Mouse (Mus musculus) MEL (cell line): ENCODE results near the gene P2rx1. TPM values are rescaled to one million over a fixed set of nuclear protein-coding genes. Genes with fewer than 3 reads are reported as not detected.

Experiments
- DNase-seq: peaks from one replicate; pipeline ENCODE4 v3.0.0; 2011; ENCODE audit warnings: low read depth, low spot score
- H3K27ac ChIP-seq: 2 replicates; pipeline ENCODE4 v1.5.1; 2012; ENCODE audit warnings: low read depth, mild to moderate bottlenecking, control low read depth, low read length, moderate library complexity; ENCODE audit not compliant: control insufficient read depth
- H3K27me3 ChIP-seq, 2 experiments: fragments of 150-350 bp in 1 of 2; sonication (generic) in 1 of 2; 2 replicates each; pipeline ENCODE4 v1.6.1; 2012; ENCODE audit warnings: low read length in 2 of 2, mild to moderate bottlenecking in 2 of 2, improper control_type of control experiment in 1 of 2, moderate library complexity in 1 of 2; ENCODE audit not compliant: insufficient read depth in 2 of 2, control insufficient read depth in 1 of 2
- H3K36me3 ChIP-seq, 2 experiments: 2 replicates each; pipeline ENCODE4 v1.6.1; 2012 to 2014; ENCODE audit warnings: low read length in 2 of 2, improper control_type of control experiment in 1 of 2, inconsistent platforms in 1 of 2, mild to moderate bottlenecking in 1 of 2; ENCODE audit not compliant: insufficient read depth in 2 of 2, control insufficient read depth in 1 of 2
- H3K4me1 ChIP-seq, 2 experiments: fragments of 150-350 bp in 1 of 2; sonication (generic) in 1 of 2; 2 replicates each; pipeline ENCODE4 v1.6.1; 2012; ENCODE audit warnings: low read length in 2 of 2, improper control_type of control experiment in 1 of 2, mild to moderate bottlenecking in 1 of 2; ENCODE audit not compliant: insufficient read depth in 2 of 2, control insufficient read depth in 1 of 2
- H3K4me3 ChIP-seq, 2 experiments: fragments of 150-350 bp in 1 of 2; sonication (generic) in 1 of 2; 2 replicates each; pipeline ENCODE4 v1.5.1; 2012; ENCODE audit warnings: low read depth in 2 of 2, low read length in 2 of 2, mild to moderate bottlenecking in 2 of 2, moderate library complexity in 2 of 2, control low read depth in 1 of 2, improper control_type of control experiment in 1 of 2; ENCODE audit not compliant: control insufficient read depth in 1 of 2, insufficient read depth in 1 of 2
- H3K79me2 ChIP-seq: 2 replicates; pipeline ENCODE4 v1.6.1; 2012; ENCODE audit warnings: mild to moderate bottlenecking, low read length, moderate library complexity; ENCODE audit not compliant: control insufficient read depth, poor library complexity, insufficient read depth
- H3K9ac ChIP-seq: 2 replicates; pipeline ENCODE4 v1.6.1; 2012; ENCODE audit warnings: low read depth, mild to moderate bottlenecking, control low read depth, low read length, moderate library complexity; ENCODE audit not compliant: control insufficient read depth, poor library complexity, severe bottlenecking
- H3K9me3 ChIP-seq: fragments of 150-350 bp; sonication (generic); replicated peaks from 2 replicates; pipeline ENCODE4 v1.6.1; 2012; ENCODE audit warnings: mild to moderate bottlenecking, low read length, improper control_type of control experiment, moderate library complexity; ENCODE audit not compliant: insufficient read depth
- CHD1 ChIP-seq: IDR thresholded peaks from 2 replicates; pipeline ENCODE4 v1.6.1; 2012; ENCODE audit warnings: low read depth, mild to moderate bottlenecking, inconsistent platforms, low read length, improper control_type of control experiment
- CHD2 ChIP-seq: IDR thresholded peaks from 2 replicates; pipeline ENCODE4 v1.6.1; 2011; ENCODE audit warnings: low read length, improper control_type of control experiment
- CTCF ChIP-seq, 3 experiments: IDR thresholded peaks in 2 of 3; conservative IDR thresholded peaks in 1 of 3; 2 replicates each; pipeline ENCODE4 v1.5.1; 2011 to 2012; ENCODE audit warnings: low read length in 3 of 3, low read depth in 2 of 3, mild to moderate bottlenecking in 2 of 3, improper control_type of control experiment in 1 of 3, inconsistent platforms in 1 of 3, mixed read lengths in 1 of 3, moderate library complexity in 1 of 3; ENCODE audit not compliant: control insufficient read depth in 1 of 3, insufficient read depth in 1 of 3, poor library complexity in 1 of 3, severe bottlenecking in 1 of 3
- E2F4 ChIP-seq: IDR thresholded peaks from 2 replicates; pipeline ENCODE4 v1.6.1; 2011; ENCODE audit warnings: low read depth, low read length, improper control_type of control experiment, borderline replicate concordance
- ELF1 ChIP-seq: IDR thresholded peaks from 2 replicates; pipeline ENCODE4 v1.6.1; 2014; ENCODE audit warnings: low read depth, mild to moderate bottlenecking, inconsistent platforms, low read length, improper control_type of control experiment, moderate library complexity
- ETS1 ChIP-seq: IDR thresholded peaks from 2 replicates; pipeline ENCODE4 v1.6.1; 2012; ENCODE audit warnings: low read depth, mild to moderate bottlenecking, inconsistent platforms, low read length, improper control_type of control experiment, moderate library complexity
- GABPA ChIP-seq: IDR thresholded peaks from 2 replicates; pipeline ENCODE4 v1.6.1; 2012; ENCODE audit warnings: low read depth, mild to moderate bottlenecking, inconsistent platforms, low read length, improper control_type of control experiment, moderate library complexity
- GATA1 ChIP-seq: IDR thresholded peaks from 2 replicates; pipeline ENCODE4 v1.6.1; 2011; ENCODE audit warnings: low read depth, low read length, improper control_type of control experiment
- HCFC1 ChIP-seq: IDR thresholded peaks from 2 replicates; pipeline ENCODE4 v1.6.1; 2012; ENCODE audit warnings: low read depth, mild to moderate bottlenecking, inconsistent platforms, low read length, improper control_type of control experiment, moderate library complexity
- JUND ChIP-seq: IDR thresholded peaks from 2 replicates; pipeline ENCODE4 v1.6.1; 2011; ENCODE audit warnings: low read depth, mild to moderate bottlenecking, improper control_type of control experiment, low read length
- KAT2A ChIP-seq: conservative IDR thresholded peaks from 2 replicates; pipeline ENCODE4 v1.6.1; 2012; ENCODE audit warnings: low read depth, low read length, improper control_type of control experiment, inconsistent platforms
- MAFK ChIP-seq: IDR thresholded peaks from 2 replicates; pipeline ENCODE4 v1.6.1; 2011; ENCODE audit warnings: low read depth, mild to moderate bottlenecking, low read length, improper control_type of control experiment, borderline replicate concordance
- MAX ChIP-seq: IDR thresholded peaks from 2 replicates; pipeline ENCODE4 v1.6.1; 2011; ENCODE audit warnings: low read length, improper control_type of control experiment
- MEF2A ChIP-seq: IDR thresholded peaks from 2 replicates; pipeline ENCODE4 v1.6.1; 2014; ENCODE audit warnings: low read depth, mild to moderate bottlenecking, inconsistent platforms, low read length, improper control_type of control experiment; ENCODE audit not compliant: poor library complexity, insufficient replicate concordance, severe bottlenecking; ENCODE audit errors: extremely low read depth
- MYB ChIP-seq: IDR thresholded peaks from 2 replicates; pipeline ENCODE4 v1.6.1; 2011; ENCODE audit warnings: mild to moderate bottlenecking, low read depth, low read length, improper control_type of control experiment
- MYC ChIP-seq: IDR thresholded peaks from 2 replicates; pipeline ENCODE4 v1.6.1; 2011; ENCODE audit warnings: low read depth, mild to moderate bottlenecking, low read length, improper control_type of control experiment, moderate library complexity
- NELFE ChIP-seq: IDR thresholded peaks from 2 replicates; pipeline ENCODE4 v1.6.1; 2011; ENCODE audit warnings: low read depth, low read length, improper control_type of control experiment
- POLR2A ChIP-seq, 2 experiments: IDR thresholded peaks; 2 replicates each; pipeline ENCODE4 v1.6.1; 2011 to 2012; ENCODE audit warnings: low read length in 2 of 2, mild to moderate bottlenecking in 2 of 2, control low read depth in 1 of 2, improper control_type of control experiment in 1 of 2, low read depth in 1 of 2, moderate library complexity in 1 of 2; ENCODE audit not compliant: control insufficient read depth in 1 of 2, insufficient read depth in 1 of 2, poor library complexity in 1 of 2
- POLR2AphosphoS2 ChIP-seq: IDR thresholded peaks from 2 replicates; pipeline ENCODE4 v1.6.1; 2011; ENCODE audit warnings: low read length, improper control_type of control experiment
- RAD21 ChIP-seq: IDR thresholded peaks from 2 replicates; pipeline ENCODE4 v1.6.1; 2011; ENCODE audit warnings: mild to moderate bottlenecking, low read depth, low read length, improper control_type of control experiment
- SIN3A ChIP-seq: IDR thresholded peaks from 2 replicates; pipeline ENCODE4 v1.6.1; 2012; ENCODE audit warnings: low read length, improper control_type of control experiment, inconsistent platforms
- SMC3 ChIP-seq: IDR thresholded peaks from 2 replicates; pipeline ENCODE4 v1.6.1; 2011; ENCODE audit warnings: low read depth, low read length, improper control_type of control experiment
- TBP ChIP-seq: IDR thresholded peaks from 2 replicates; pipeline ENCODE4 v1.8.0; 2011; ENCODE audit warnings: low read depth, low read length, improper control_type of control experiment
- UBTF ChIP-seq: IDR thresholded peaks from 2 replicates; pipeline ENCODE4 v1.6.1; 2012; ENCODE audit warnings: low read depth, mild to moderate bottlenecking, inconsistent platforms, low read length, improper control_type of control experiment, moderate library complexity, borderline replicate concordance; ENCODE audit not compliant: insufficient read depth
- ZC3H11A ChIP-seq: IDR thresholded peaks from 2 replicates; pipeline ENCODE4 v1.6.1; 2012; ENCODE audit warnings: low read depth, mild to moderate bottlenecking, inconsistent platforms, low read length, improper control_type of control experiment
- ZKSCAN1 ChIP-seq: IDR thresholded peaks from 2 replicates; pipeline ENCODE4 v1.6.1; 2012; ENCODE audit warnings: low read depth, mild to moderate bottlenecking, inconsistent platforms, low read length, improper control_type of control experiment, moderate library complexity
- ZMIZ1 ChIP-seq: IDR thresholded peaks from 2 replicates; pipeline ENCODE4 v1.6.1; 2012; ENCODE audit warnings: low read depth, mild to moderate bottlenecking, inconsistent platforms, low read length, improper control_type of control experiment, moderate library complexity
- ZNF384 ChIP-seq: IDR thresholded peaks from 2 replicates; pipeline ENCODE4 v1.6.1; 2012; ENCODE audit warnings: low read depth, mild to moderate bottlenecking, inconsistent platforms, low read length, improper control_type of control experiment
- polyA plus RNA-seq, 2 experiments: library from polyadenylated mRNA; stranded (reverse) in 1 of 2; unstranded in 1 of 2; fragments of >175 nt in 1 of 2; fragments of >200 nt in 1 of 2; gene quantifications; 2 replicates each; pipeline versions ENCODE4 v1.2.1 to v1.2.4; 2012; ENCODE audit warnings: low replicate concordance in 2 of 2, low read depth in 1 of 2; ENCODE audit not compliant: insufficient read length in 2 of 2, insufficient read depth in 1 of 2, missing spikeins in 1 of 2
- total RNA-seq: library from RNA; depleted of rRNA; stranded (reverse); fragments of 300-350 nt; gene quantifications from 2 replicates; pipeline ENCODE4 v1.2.3, GENCODE M21; 2012

Gene P2rx1
- total and polyA plus RNA-seq, 3 experiments: 3.0 to 8.1 TPM; not detected in 1

DNA sequence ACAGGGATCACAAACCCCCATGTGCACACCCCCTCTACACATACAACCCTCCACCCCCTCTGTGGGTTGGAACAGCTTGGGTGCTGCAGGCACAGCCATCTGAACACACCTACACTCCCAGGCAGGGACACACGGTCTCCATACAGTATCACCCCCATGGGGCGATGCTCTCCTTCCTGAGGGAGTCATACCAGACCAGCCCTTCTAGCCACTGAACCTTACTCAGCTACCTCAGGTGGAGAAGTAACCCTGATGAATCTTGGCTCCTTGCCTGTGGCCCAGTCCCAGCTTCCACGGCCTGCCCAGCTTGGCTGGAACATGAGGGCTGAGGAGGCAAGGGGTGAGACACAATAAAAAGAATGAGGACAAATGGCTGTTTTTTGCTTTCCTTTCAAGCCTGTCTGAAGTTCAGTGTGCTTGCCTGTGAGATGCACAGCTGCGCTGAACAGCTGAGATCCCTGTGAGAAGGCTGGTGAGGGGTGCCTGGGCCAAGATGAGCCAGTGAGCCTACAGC, 16.0 kb downstream of the P2rx1 start:
- H3K36me3 ChIP-seq: no peaks in the 10 kb centered on the region; a peak in 1 of 4 replicates
- no peak for DNase-seq
- H3K79me2 ChIP-seq: no peaks in the 10 kb centered on the region; the same call in 1 of the 2 replicates
- H3K27ac ChIP-seq: no peak overlapping the region
- H3K9ac ChIP-seq: no peak overlapping the region
- TF ChIP-seq MAX (no peak), ELF1 (no peak), CTCF (IDR thresholded peaks at IDR 0.05 in 2 of 3, conservative IDR thresholded peaks at IDR 0.05 in 1 of 3; ENCODE audit: control insufficient read depth in 1 of 3, insufficient read depth in 1 of 3, low read depth in 2 of 3, low read length in 3 of 3, poor library complexity in 1 of 3, severe bottlenecking in 1 of 3) (no peak), ZKSCAN1 (no peak), ETS1 (no peak), JUND (no peak), KAT2A (no peak), POLR2AphosphoS2 (no peak), GABPA (no peak), MAFK (no peak), E2F4 (no peak), ZMIZ1 (no peak), MEF2A (no peak), POLR2A (IDR thresholded peaks at IDR 0.05; ENCODE audit: control insufficient read depth in 1 of 2, insufficient read depth in 1 of 2, low read depth in 1 of 2, low read length in 2 of 2, poor library complexity in 1 of 2) (no peak), HCFC1 (no peak), MYC (no peak), SIN3A (no peak), SMC3 (no peak), UBTF (no peak), CHD2 (no peak)
- no peaks in the 10 kb centered on the region for H3K27me3 ChIP-seq
- H3K9me3 ChIP-seq: no peaks in the 10 kb centered on the region
- H3K4me1 ChIP-seq: peaks cover 2 to 5% of the 10 kb centered on the region in 2 experiments
- H3K4me3 ChIP-seq: no peak overlapping the region

- H3K36me3 ChIP-seq: no peaks in the 10 kb centered on the region; a peak in 1 of 4 replicates
- H3K4me3 ChIP-seq: no peak overlapping the region
- DNase-seq: no peak
- no peaks in the 10 kb centered on the region; the same call in 1 of the 2 replicates for H3K79me2 ChIP-seq
- peaks cover 2 to 5% of the 10 kb centered on the region in 2 experiments for H3K4me1 ChIP-seq
- H3K27me3 ChIP-seq: no peaks in the 10 kb centered on the region
- no peaks in the 10 kb centered on the region for H3K9me3 ChIP-seq
- no peak overlapping the region for H3K9ac ChIP-seq
- H3K27ac ChIP-seq: no peak overlapping the region
- TF ChIP-seq CHD1 (no peak), ZNF384 (no peak), POLR2A (IDR thresholded peaks at IDR 0.05; ENCODE audit: control insufficient read depth in 1 of 2, insufficient read depth in 1 of 2, low read depth in 1 of 2, low read length in 2 of 2, poor library complexity in 1 of 2) (no peak), ZKSCAN1 (no peak), MAX (no peak), RAD21 (no peak), GATA1 (no peak), CTCF (IDR thresholded peaks at IDR 0.05 in 2 of 3, conservative IDR thresholded peaks at IDR 0.05 in 1 of 3; ENCODE audit: control insufficient read depth in 1 of 3, insufficient read depth in 1 of 3, low read depth in 2 of 3, low read length in 3 of 3, poor library complexity in 1 of 3, severe bottlenecking in 1 of 3) (no peak), E2F4 (no peak), KAT2A (no peak), MYB (no peak), MAFK (no peak), NELFE (no peak), POLR2AphosphoS2 (no peak), ZC3H11A (no peak), JUND (no peak), TBP (no peak)
Observed at GRCm38 (mm10) chr11:73015391-73016102, 16.6 kb downstream of the P2rx1 start.
